Mouse (Mus musculus) heart, adult 2 months (tissue): ENCODE data around the gene Dnaaf3.

ENCODE experiments used
- CTCF ChIP-seq: fragments of 200-600 bp; IDR thresholded peaks from 2 replicates; pipeline ENCODE4 v1.8.1; 2022; ENCODE audit warnings: antibody characterized with exemption, mild to moderate bottlenecking, moderate library complexity
- EP300 ChIP-seq: fragments of 200-500 bp; IDR thresholded peaks from 2 replicates; pipeline ENCODE4 v1.6.1; 2011; ENCODE audit warnings: low read depth, low read length, control low read depth; ENCODE audit not compliant: insufficient read depth
- POLR2A ChIP-seq: fragments of 200-500 bp; IDR thresholded peaks from 2 replicates; pipeline ENCODE4 v1.6.1; 2011; ENCODE audit warnings: mild to moderate bottlenecking, low read depth, low read length, control low read depth; ENCODE audit not compliant: insufficient read depth

DNA sequence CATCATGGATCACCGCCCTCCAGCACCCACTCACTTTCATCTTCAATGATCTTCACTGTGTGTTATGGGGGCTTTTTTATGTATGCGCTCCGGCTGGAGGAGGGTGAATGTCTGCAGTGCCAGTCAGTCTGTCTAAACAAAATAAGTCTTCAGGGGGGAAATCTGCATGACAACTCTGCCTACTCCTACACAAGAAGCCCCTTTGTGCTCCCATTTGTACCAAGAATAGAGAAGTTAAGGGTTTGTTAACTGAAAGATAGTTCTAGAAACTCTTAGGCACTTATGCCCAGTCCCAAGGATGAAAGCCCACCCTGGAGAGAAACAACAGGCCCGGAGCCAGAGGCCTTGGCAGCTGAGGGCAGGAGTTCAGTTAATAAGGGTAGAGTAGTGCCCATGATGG lies 4.1 kb upstream of the Dnaaf3 start:
- no peak for TF ChIP-seq CTCF
- no peak for TF ChIP-seq POLR2A
- TF ChIP-seq EP300, result no peak
